Mouse (Mus musculus) left cerebral cortex, adult 2 months (tissue): ENCODE data around the gene Trhde. TPM values are rescaled to one million over a fixed set of nuclear protein-coding genes. Genes with fewer than 3 reads are reported as not detected.

Source experiments
- DNase-seq, 2 experiments: peaks; one replicate each; pipeline ENCODE4 v3.0.0; 2021 to 2022; ENCODE audit warnings: low spot score in 2 of 2, mixed read lengths in 1 of 2; ENCODE audit errors: extremely low spot score in 1 of 2
- H3K27ac ChIP-seq: fragments of 200-600 bp; 2 replicates; pipeline ENCODE4 v1.8.1; 2022
- H3K4me3 ChIP-seq: fragments of 200-600 bp; 2 replicates; pipeline ENCODE4 v1.8.1; 2022
- CTCF ChIP-seq: fragments of 200-600 bp; IDR thresholded peaks from 2 replicates; pipeline ENCODE4 v1.8.1; 2022; ENCODE audit warnings: antibody characterized with exemption, mild to moderate bottlenecking, moderate library complexity
- intact Hi-C: fragments of 180-260 bp; cut with DNase I; formaldehyde crosslinking; loops from one replicate; pipeline ENCODE4 v1.15.1; 2025
- total RNA-seq, 2 experiments: library from RNA; stranded (reverse); gene quantifications; 2 replicates each; pipeline ENCODE4 v1.2.3; 2021

Gene Trhde
- total RNA-seq, 2 experiments from 2014 or later, result 29.1 to 29.6 TPM

- no peak for DNase-seq
- Histone ChIP-seq H3K4me3 (no peak overlapping the region), H3K27ac (no peak overlapping the region)
- no peak for TF ChIP-seq CTCF
- intact Hi-C loops, result loop anchor here (5.0 kb wide), 1 partner anchor 62 kb away; no protein-coding TSS in a partner anchor
Measured at GRCm38 (mm10) chr10:114735678-114736077, 66.4 kb downstream of the Trhde start.

GRCm38 (mm10) chr10:114735111-114735510 is 67.0 kb downstream of the Trhde start:
- Histone ChIP-seq H3K27ac (no peak overlapping the region), H3K4me3 (no peak overlapping the region)
- intact Hi-C loops, result loop anchor here (5.0 kb wide), 1 partner anchor 62 kb away; no protein-coding TSS in a partner anchor
- no peak for TF ChIP-seq CTCF
- DNase-seq, result no peak

- no peak overlapping the region for H3K27ac ChIP-seq
- TF ChIP-seq CTCF, result peak; percentile 44
- intact Hi-C loops, result loop anchor here (10.0 kb wide), 1 partner anchor 369 kb away; no protein-coding TSS in a partner anchor
- no peak overlapping the region for H3K4me3 ChIP-seq
- no peak for DNase-seq
Measured at GRCm38 (mm10) chr10:114725591-114725990, 76.5 kb downstream of the Trhde start.

- no peak overlapping the region for H3K4me3 ChIP-seq
- no peak overlapping the region for H3K27ac ChIP-seq
- TF ChIP-seq CTCF, result no peak
Measured at GRCm38 (mm10) chr10:114701791-114702190, 100.3 kb downstream of the Trhde start.

GRCm38 (mm10) chr10:114671791-114672415 is 130.2 kb downstream of the Trhde start:
- H3K4me3 ChIP-seq, result no peak overlapping the region
- TF ChIP-seq CTCF, result no peak
- peak overlapping the region; percentile 24; the same call in 1 of the 2 replicates for H3K27ac ChIP-seq
- intact Hi-C loops, result no loop called here
- no peak for DNase-seq

More at GRCm38 (mm10) chr10:114701791-114702190, 100.3 kb downstream of the Trhde start:
- DNase-seq, result no peak
- intact Hi-C loops, result no loop called here

- H3K4me3 ChIP-seq, result no peak overlapping the region
- H3K27ac ChIP-seq, result no peak overlapping the region
- intact Hi-C loops, result no loop called here
- no peak for DNase-seq
- TF ChIP-seq CTCF, result no peak
Measured at GRCm38 (mm10) chr10:114593046-114593445, 209.1 kb downstream of the Trhde start.

- no peak for DNase-seq
- no peak for TF ChIP-seq CTCF
- Histone ChIP-seq H3K27ac (no peak overlapping the region), H3K4me3 (no peak overlapping the region)
- intact Hi-C loops, result no loop called here
Measured at GRCm38 (mm10) chr10:114578926-114579325, 223.2 kb downstream of the Trhde start.

GRCm38 (mm10) chr10:114567891-114568290 is 234.2 kb downstream of the Trhde start:
- Histone ChIP-seq H3K27ac (no peak overlapping the region), H3K4me3 (no peak overlapping the region)
- intact Hi-C loops, result no loop called here
- no peak for TF ChIP-seq CTCF
- DNase-seq, result no peak

GRCm38 (mm10) chr10:114509186-114509585 is 292.9 kb downstream of the Trhde start:
- H3K27ac ChIP-seq, result no peak overlapping the region; the same call in 1 of the 2 replicates
- intact Hi-C loops, result no loop called here
- TF ChIP-seq CTCF, result no peak; the same call in 1 of the 2 replicates
- H3K4me3 ChIP-seq, result no peak overlapping the region
- no peak for DNase-seq

GRCm38 (mm10) chr10:114488806-114489205 is 313.3 kb downstream of the Trhde start:
- Histone ChIP-seq H3K27ac (no peak overlapping the region), H3K4me3 (no peak overlapping the region)
- intact Hi-C loops, result no loop called here
- no peak for TF ChIP-seq CTCF
- DNase-seq, result no peak

- H3K4me3 ChIP-seq, result no peak overlapping the region
- TF ChIP-seq CTCF, result peak; percentile 35
- no peak overlapping the region for H3K27ac ChIP-seq
- intact Hi-C loops, result loop anchor here (10.0 kb wide), 1 partner anchor 349 kb away; the partner anchor contains the start of gene Trhde
- no peak for DNase-seq
Measured at GRCm38 (mm10) chr10:114455591-114455990, 346.5 kb downstream of the Trhde start.

- Histone ChIP-seq H3K27ac (no peak overlapping the region), H3K4me3 (no peak overlapping the region)
- TF ChIP-seq CTCF, result no peak
- no peak for DNase-seq
- intact Hi-C loops, result no loop called here
Measured at GRCm38 (mm10) chr10:114448116-114448515, 354.0 kb downstream of the Trhde start.

GRCm38 (mm10) chr10:114418956-114419530 is 383.1 kb downstream of the Trhde start:
- intact Hi-C loops, result no loop called here
- TF ChIP-seq CTCF, result no peak
- no peak for DNase-seq
- Histone ChIP-seq H3K4me3 (no peak overlapping the region), H3K27ac (no peak overlapping the region)
